Mouse (Mus musculus) stomach, embryonic 16.5 days (tissue): Measurements from ENCODE around the gene Med21. TPM values are rescaled to one million over a fixed set of nuclear protein-coding genes. Genes with fewer than 3 reads are reported as not detected.

Source experiments
- ATAC-seq: fragments of 200-750 bp; cut with Nextera tagmentation; 2 replicates; pipeline ENCODE4 v1.8.0; 2017; ENCODE audit warnings: moderate number of reproducible peaks, moderate TSS enrichment; ENCODE audit not compliant: insufficient read depth, low FRiP score
- H3K27ac ChIP-seq: fragments of 300-500 bp; sonication (generic); 2 replicates; pipeline ENCODE4 v1.5.1; 2014; ENCODE audit warnings: low read length
- H3K27me3 ChIP-seq: fragments of 300-500 bp; sonication (generic); 2 replicates; pipeline ENCODE4 v1.6.1; 2014; ENCODE audit warnings: low read length, control low read depth, mixed read lengths; ENCODE audit not compliant: control insufficient read depth, insufficient read depth
- H3K36me3 ChIP-seq: fragments of 300-500 bp; sonication (generic); 2 replicates; pipeline ENCODE4 v1.6.1; 2014; ENCODE audit warnings: low read length; ENCODE audit not compliant: control insufficient read depth, insufficient read depth
- H3K4me1 ChIP-seq: fragments of 300-500 bp; sonication (generic); 2 replicates; pipeline ENCODE4 v1.6.1; 2014; ENCODE audit warnings: low read length, control low read depth, mixed read lengths; ENCODE audit not compliant: control insufficient read depth, insufficient read depth
- H3K4me2 ChIP-seq: fragments of 300-500 bp; sonication (generic); 2 replicates; pipeline ENCODE4 v1.6.1; 2014; ENCODE audit warnings: low read depth, low read length, mixed read lengths
- H3K4me3 ChIP-seq: fragments of 300-500 bp; sonication (generic); replicated peaks from 2 replicates; pipeline ENCODE4 v1.5.1; 2014; ENCODE audit warnings: mild to moderate bottlenecking, low read length
- H3K9ac ChIP-seq: fragments of 300-500 bp; sonication (generic); 2 replicates; pipeline ENCODE4 v1.6.1; 2014; ENCODE audit warnings: low read length
- H3K9me3 ChIP-seq: fragments of 300-500 bp; sonication (generic); replicated peaks from 2 replicates; pipeline ENCODE4 v1.6.1; 2016; ENCODE audit warnings: low read length, control low read depth; ENCODE audit not compliant: control insufficient read depth
- WGBS: fragments of 180-500 bp; shearing (Covaris S2); extraction: QIAGEN DNeasy Blood & Tissue Kit; methylation state at CpG from one replicate; pipeline ENCODE4 v1.1.7; 2014; 5-methylcytosine and 5-hydroxymethylcytosine counted together
- polyA plus RNA-seq: library from polyadenylated mRNA; unstranded; fragments of >200 nt; fragmentation: Nextera tagmentation; extraction: Ambion mirVana; gene quantifications from 2 replicates; pipeline ENCODE4 v1.2.1, GENCODE M21; 2015

Med21 gene
- polyA plus RNA-seq, 1 experiment from 2014 or later = 140 TPM

- no peak for ATAC-seq
- no peak overlapping the region for H3K4me2 ChIP-seq
- H3K27me3 ChIP-seq = no peaks in the 10 kb centered on the region
- H3K4me1 ChIP-seq = no peaks in the 10 kb centered on the region
- H3K27ac ChIP-seq = no peak overlapping the region
- 89% methylated on average over 2 of the region's 2 CpGs for WGBS
- H3K9ac ChIP-seq = no peak overlapping the region
- no peaks in the 10 kb centered on the region for H3K9me3 ChIP-seq
- no peak overlapping the region for H3K4me3 ChIP-seq
- peaks cover 9% of the 10 kb centered on the region for H3K36me3 ChIP-seq
These were observed 25.7 kb upstream of the Med21 start for GRCm38 (mm10) chr6:146616670-146617069.

DNA sequence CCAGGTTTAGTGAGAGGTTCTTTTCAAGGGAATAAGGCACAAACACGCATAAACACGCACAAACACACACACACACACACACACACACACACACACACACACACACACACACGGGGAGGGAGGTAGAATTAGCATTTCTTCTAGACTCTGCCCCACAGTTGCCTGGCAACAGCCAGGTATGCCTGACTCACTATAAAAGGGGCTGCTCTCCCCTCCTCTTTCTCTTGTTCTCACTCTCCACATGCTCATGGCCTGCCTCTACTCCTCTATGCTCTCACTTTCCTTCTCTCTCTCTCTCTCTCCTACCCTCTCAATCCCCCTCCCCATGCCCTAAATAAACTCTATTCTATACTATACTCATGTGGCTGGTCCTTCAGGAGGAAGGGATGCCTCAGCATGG is 14.2 kb upstream of the Med21 start:
- Histone ChIP-seq H3K27me3 (no peaks in the 10 kb centered on the region), H3K4me2 (no peak overlapping the region), H3K9ac (no peak overlapping the region), H3K9me3 (no peaks in the 10 kb centered on the region), H3K4me3 (no peak overlapping the region), H3K4me1 (peaks cover 6% of the 10 kb centered on the region; the same call in 1 of the 2 replicates), H3K36me3 (peaks cover 5% of the 10 kb centered on the region; the same call in 1 of the 2 replicates), H3K27ac (no peak overlapping the region)
- 69% methylated on average over 3 of the region's 3 CpGs for WGBS
- ATAC-seq = no peak

- Histone ChIP-seq H3K36me3 (peaks cover 2% of the 10 kb centered on the region; the same call in 1 of the 2 replicates), H3K27me3 (no peaks in the 10 kb centered on the region), H3K9ac (no peak overlapping the region), H3K4me2 (no peak overlapping the region), H3K4me1 (peaks cover 6% of the 10 kb centered on the region; the same call in 1 of the 2 replicates), H3K9me3 (no peaks in the 10 kb centered on the region), H3K27ac (no peak overlapping the region), H3K4me3 (no peak overlapping the region)
- ATAC-seq = no peak
- WGBS = 78% methylated on average over 9 of the region's 9 CpGs
These were observed 12.3 kb upstream of the Med21 start for GRCm38 (mm10) chr6:146629781-146630756.

- no peak overlapping the region for H3K4me2 ChIP-seq
- H3K4me1 ChIP-seq = peaks cover 6% of the 10 kb centered on the region; the same call in 1 of the 2 replicates
- H3K4me3 ChIP-seq = no peak overlapping the region
- H3K27ac ChIP-seq = no peak overlapping the region
- H3K9me3 ChIP-seq = no peaks in the 10 kb centered on the region
- no peak for ATAC-seq
- H3K27me3 ChIP-seq = no peaks in the 10 kb centered on the region
- H3K36me3 ChIP-seq = no peaks in the 10 kb centered on the region
- no peak overlapping the region for H3K9ac ChIP-seq
- WGBS = 77% methylated on average over 4 of the region's 4 CpGs
These were observed 11.4 kb upstream of the Med21 start for GRCm38 (mm10) chr6:146630961-146631360.

DNA sequence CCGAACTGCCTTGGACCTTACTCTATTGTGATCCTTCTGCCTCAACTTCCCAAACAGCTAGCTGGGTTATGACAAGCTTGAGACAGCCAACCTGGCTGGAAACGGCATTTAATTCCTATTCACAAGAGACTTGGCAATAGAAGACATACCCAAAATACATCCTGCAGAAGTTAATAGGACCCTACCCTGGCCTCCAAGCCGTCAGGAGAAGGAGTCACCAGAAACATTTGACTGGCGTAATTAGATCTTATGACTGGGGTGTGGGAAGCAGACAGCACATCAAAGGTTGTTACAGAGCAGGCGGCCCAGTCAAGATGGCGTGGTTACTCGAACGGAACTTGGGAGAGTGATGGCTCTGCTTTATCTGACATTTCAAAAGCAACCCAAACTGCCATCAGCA is 10.5 kb upstream of the Med21 start:
- H3K4me2 ChIP-seq = no peak overlapping the region
- H3K4me1 ChIP-seq = peaks cover 6% of the 10 kb centered on the region; the same call in 1 of the 2 replicates
- H3K36me3 ChIP-seq = no peaks in the 10 kb centered on the region
- H3K27me3 ChIP-seq = no peaks in the 10 kb centered on the region
- ATAC-seq = no peak
- no peak overlapping the region for H3K4me3 ChIP-seq
- H3K27ac ChIP-seq = no peak overlapping the region
- no peak overlapping the region for H3K9ac ChIP-seq
- WGBS = 76% methylated on average over 8 of the region's 8 CpGs
- no peaks in the 10 kb centered on the region for H3K9me3 ChIP-seq

- Histone ChIP-seq H3K36me3 (no peaks in the 10 kb centered on the region), H3K9ac (no peak overlapping the region), H3K4me3 (no peak overlapping the region), H3K9me3 (no peaks in the 10 kb centered on the region), H3K4me2 (0 out of 2 replicates have a peak overlapping the region, but pooled peaks have one; percentile 83), H3K27me3 (no peaks in the 10 kb centered on the region), H3K4me1 (peaks cover 6% of the 10 kb centered on the region; the same call in 1 of the 2 replicates), H3K27ac (no peak overlapping the region)
- 61% methylated on average over 9 of the region's 9 CpGs for WGBS
- ATAC-seq = no peak
These were observed 9.9 kb upstream of the Med21 start for GRCm38 (mm10) chr6:146632403-146632802.

GRCm38 (mm10) chr6:146633097-146633496 is 9.2 kb upstream of the Med21 start:
- Histone ChIP-seq H3K9ac (peak overlapping the region; percentile 33; the same call in 1 of the 2 replicates), H3K27ac (no peak overlapping the region), H3K4me2 (peak overlapping the region; percentile 83), H3K27me3 (no peaks in the 10 kb centered on the region), H3K9me3 (no peaks in the 10 kb centered on the region), H3K36me3 (no peaks in the 10 kb centered on the region), H3K4me1 (peaks cover 6% of the 10 kb centered on the region; the same call in 1 of the 2 replicates), H3K4me3 (peak overlapping the region; percentile 81)
- ATAC-seq = no peak
- WGBS = 57% methylated on average over 8 of the region's 8 CpGs

- Histone ChIP-seq H3K27me3 (no peaks in the 10 kb centered on the region), H3K4me1 (peaks cover 6% of the 10 kb centered on the region; the same call in 1 of the 2 replicates), H3K27ac (peak overlapping the region; percentile 80), H3K9me3 (no peaks in the 10 kb centered on the region), H3K9ac (peak overlapping the region; percentile 87), H3K4me3 (peak overlapping the region; percentile 81), H3K4me2 (peak overlapping the region; percentile 83), H3K36me3 (no peaks in the 10 kb centered on the region)
- 11% methylated on average over 14 of the region's 14 CpGs for WGBS
- ATAC-seq = no peak
These were observed 8.7 kb upstream of the Med21 start for GRCm38 (mm10) chr6:146633629-146634014.
